In the genomic region with DNA sequence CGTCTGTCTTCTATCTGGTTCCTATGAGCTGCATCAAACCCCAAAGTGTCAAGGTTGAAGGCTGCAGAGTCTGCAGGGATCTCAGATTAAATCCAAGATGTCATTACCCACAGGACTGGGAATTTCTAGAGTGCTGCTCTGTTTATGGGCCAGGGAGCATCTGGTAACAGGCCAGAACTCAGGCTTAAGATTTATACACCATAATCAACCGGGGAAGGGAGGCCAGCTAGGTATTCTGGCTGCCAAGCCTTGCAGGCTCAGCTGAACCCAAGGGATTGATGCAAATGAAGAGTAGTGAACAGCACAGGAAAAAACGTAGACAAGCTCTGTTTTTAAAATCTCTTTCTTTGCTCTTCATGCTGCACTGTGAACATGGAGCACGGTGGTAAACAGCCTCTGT, we compare ENCODE assay signal across 15 mouse cellular contexts. TPM values are rescaled to one million over a fixed set of nuclear protein-coding genes. Genes with fewer than 3 reads are reported as not detected.
DNase-seq lines count a peak whose midpoint lies in the region; ATAC-seq and TF ChIP-seq lines count a peak whose summit lies in the region.
"Had no signal": no experiment of that assay in that cellular context is flagged by ENCODE, and none has a peak within 500 bp of the region (broad histone marks: within the 10 kb centered on the region; RNA-seq: fewer than 3 reads in every experiment).

No protein-coding gene starts in this region.

- TF ChIP-seq CTCF in hindbrain, postnatal 0 days (IDR thresholded peaks at IDR 0.05; ENCODE audit: low read depth) = no peak
- no peak for TF ChIP-seq CTCF in layer of hippocampus, adult 2 months (conservative IDR thresholded peaks at IDR 0.05)

- DNase-seq in cerebellum, adult 9-10 months = peak; percentile 34
- no peak for DNase-seq in limb, embryonic 10.5 days (ENCODE audit: low spot score)
- DNase-seq in hindbrain, postnatal 0 days (ENCODE audit: low spot score) = peak; percentile 54
- no peak for DNase-seq in spleen, postnatal 4 days (ENCODE audit: low spot score in 2 of 2)
- no peak for DNase-seq in layer of hippocampus, adult 2 months (ENCODE audit: low spot score in 2 of 2)
- no peak for DNase-seq in adrenal gland, postnatal 36 days
- DNase-seq: B cell, adult 2 months; gastrocnemius, postnatal 25 days; kidney, postnatal 25 days; thymus, adult 18-20 months had no signal

- no peak overlapping the region for H3K4me2 ChIP-seq in limb, embryonic 12.5 days
- no peak overlapping the region for H3K4me2 ChIP-seq in hindbrain, postnatal 0 days (ENCODE audit: low read depth, low read length)
- H3K4me2 ChIP-seq: heart, embryonic 15.5 days; intestine, embryonic 15.5 days had no signal

- H3K27me3 ChIP-seq in limb, embryonic 12.5 days = no peaks in the 10 kb centered on the region
- H3K27me3 ChIP-seq in limb, embryonic 10.5 days (ENCODE audit: low read depth, poor library complexity, severe bottlenecking) = no peaks in the 10 kb centered on the region
- H3K27me3 ChIP-seq in hindbrain, postnatal 0 days (ENCODE audit: insufficient read depth, low read length) = no peaks in the 10 kb centered on the region
- H3K27me3 ChIP-seq: heart, embryonic 15.5 days; intestine, embryonic 15.5 days had no signal

- no peaks in the 10 kb centered on the region for H3K9me3 ChIP-seq in limb, embryonic 12.5 days
- no peaks in the 10 kb centered on the region for H3K9me3 ChIP-seq in limb, embryonic 10.5 days (replicated peaks)
- no peaks in the 10 kb centered on the region for H3K9me3 ChIP-seq in hindbrain, postnatal 0 days (ENCODE audit: low read length)
- H3K9me3 ChIP-seq: heart, embryonic 15.5 days; intestine, embryonic 15.5 days had no signal

- peak overlapping the region; percentile 69 for H3K27ac ChIP-seq in limb, embryonic 12.5 days
- H3K27ac ChIP-seq in limb, embryonic 10.5 days = no peak overlapping the region
- no peak overlapping the region for H3K27ac ChIP-seq in hindbrain, postnatal 0 days
- no peak overlapping the region for H3K27ac ChIP-seq in layer of hippocampus, adult 2 months
- H3K27ac ChIP-seq: heart, embryonic 15.5 days; intestine, embryonic 15.5 days had no signal

- peaks cover 19% of the 10 kb centered on the region for H3K4me1 ChIP-seq in limb, embryonic 12.5 days (replicated peaks)
- H3K4me1 ChIP-seq in limb, embryonic 10.5 days = peaks cover 20% of the 10 kb centered on the region
- H3K4me1 ChIP-seq in hindbrain, postnatal 0 days (ENCODE audit: insufficient read depth, low read length) = no peaks in the 10 kb centered on the region; the same call in 1 of the 2 replicates
- H3K4me1 ChIP-seq: heart, embryonic 15.5 days had no signal

- no peak overlapping the region for H3K4me3 ChIP-seq in limb, embryonic 12.5 days (replicated peaks)
- no peak overlapping the region for H3K4me3 ChIP-seq in limb, embryonic 10.5 days
- H3K4me3 ChIP-seq in hindbrain, postnatal 0 days (ENCODE audit: low read length) = no peak overlapping the region
- H3K4me3 ChIP-seq in layer of hippocampus, adult 2 months = no peak overlapping the region
- H3K4me3 ChIP-seq: heart, embryonic 15.5 days; intestine, embryonic 15.5 days had no signal

- H3K9ac ChIP-seq in limb, embryonic 12.5 days (replicated peaks) = no peak overlapping the region
- H3K9ac ChIP-seq in hindbrain, postnatal 0 days (replicated peaks; ENCODE audit: low read length) = no peak overlapping the region
- H3K9ac ChIP-seq: heart, embryonic 15.5 days; intestine, embryonic 15.5 days had no signal

- H3K36me3 ChIP-seq in limb, embryonic 12.5 days = peaks cover 12% of the 10 kb centered on the region; the same call in 1 of the 2 replicates
- H3K36me3 ChIP-seq in limb, embryonic 10.5 days = no peaks in the 10 kb centered on the region
- peaks cover 17% of the 10 kb centered on the region; the same call in 1 of the 2 replicates for H3K36me3 ChIP-seq in hindbrain, postnatal 0 days (ENCODE audit: insufficient read depth, low read length)
- H3K36me3 ChIP-seq: intestine, embryonic 15.5 days had no signal

- 31% methylated on average over 4 of the region's 4 CpGs for WGBS in limb, embryonic 12.5 days
- WGBS in limb, embryonic 10.5 days = 60% methylated on average over 4 of the region's 4 CpGs
- WGBS in hindbrain, postnatal 0 days = 37% methylated on average over 4 of the region's 4 CpGs

- no peak; the same call in 1 of the 2 replicates for ATAC-seq in cerebellum, adult (ENCODE audit: insufficient number of reproducible peaks, low FRiP score, low TSS enrichment)
- ATAC-seq in limb, embryonic 12.5 days (ENCODE audit: insufficient number of reproducible peaks, insufficient read depth, low FRiP score, low TSS enrichment, low read depth) = no peak
- ATAC-seq in hindbrain, postnatal 0 days = peak; percentile 35; the same call in 1 of the 2 replicates
- ATAC-seq: intestine, embryonic 15.5 days had no signal

RNA-seq across cellular contexts. Expression of gene Lonrf2, which starts 20.2 kb away (rescaled TPM):
- polyA plus RNA-seq in limb, embryonic 12.5 days (2016; fragmentation: Nextera tagmentation; extraction: Ambion mirVana) = 0.81 and 0.84 TPM in 2 replicates
- polyA plus RNA-seq in limb, embryonic 10.5 days (2016; fragmentation: Nextera tagmentation; extraction: Ambion mirVana) = 0.38 and 0.50 TPM in 2 replicates
- 116 and 137 TPM in 2 replicates for total RNA-seq in hindbrain, postnatal 0 days (2014; rRNA removed)
- 21.9 TPM in 2 replicates for polyA plus RNA-seq in hindbrain, postnatal 0 days (2015; fragmentation: Nextera tagmentation; extraction: Ambion mirVana)
- total RNA-seq in layer of hippocampus, adult 2 months (2021) = 100 to 1,000 TPM; 106 to 109 TPM
- 1 to 10 TPM; 4.7 to 5.1 TPM for total RNA-seq in adrenal gland, postnatal 36 days (2021)
- total RNA-seq: MEL had no signal

Comparison
In these comparisons a context has a peak if more than half of its experiments do, and no peak if none do; other contexts are left out.
1. DNase-seq: peak in cerebellum, adult 9-10 months (single experiment) and hindbrain, postnatal 0 days (single experiment); none in limb, embryonic 10.5 days (single experiment), spleen, postnatal 4 days (0 of 2), layer of hippocampus, adult 2 months (0 of 2) and adrenal gland, postnatal 36 days (0 of 2).
2. RNA of gene Lonrf2, which starts 20.2 kb away (total RNA-seq): 116 to 137 TPM in hindbrain, postnatal 0 days and 106 to 109 TPM in layer of hippocampus, adult 2 months; 4.7 to 5.1 TPM in adrenal gland, postnatal 36 days; every median in the first group is over 10 times any median in the second.